Mouse (Mus musculus) mesoderm, embryonic 11.5 days (tissue): ENCODE data around the gene Mrpl52.

Source experiments
- DNase-seq: peaks from one replicate; pipeline ENCODE4 v3.0.0-alpha.2; 2012; ENCODE audit warnings: low read depth, low spot score

The Mrpl52 gene

DNA sequence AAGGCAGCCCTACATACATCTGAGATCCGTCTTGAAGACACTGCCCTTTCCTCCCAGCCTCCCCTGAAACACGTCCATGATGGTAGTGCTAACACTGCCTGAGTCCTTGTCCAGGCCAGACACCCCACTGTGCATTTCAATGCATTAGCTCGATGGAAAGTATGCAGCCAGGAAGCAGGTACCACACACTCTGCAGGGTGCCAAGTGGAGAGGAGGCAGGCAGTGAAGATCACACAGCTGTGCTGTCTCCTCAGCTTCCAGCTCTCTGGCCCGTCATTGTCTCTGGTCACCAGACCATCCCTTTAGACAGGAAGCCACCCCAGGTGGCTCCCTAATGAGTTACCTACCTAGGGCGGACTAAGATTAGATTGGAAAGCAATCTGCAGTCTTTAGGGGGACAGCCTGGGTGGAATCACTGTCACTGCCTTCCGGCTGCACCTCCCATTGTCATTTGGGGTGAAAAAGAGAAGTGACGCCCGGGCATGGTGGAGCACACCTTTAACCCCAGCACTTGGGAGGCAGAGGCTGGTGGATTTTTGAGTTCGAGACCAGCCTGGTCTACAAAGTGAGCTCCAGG is 14.6 kb upstream of the Mrpl52 start:
- DNase-seq = no peak

DNA sequence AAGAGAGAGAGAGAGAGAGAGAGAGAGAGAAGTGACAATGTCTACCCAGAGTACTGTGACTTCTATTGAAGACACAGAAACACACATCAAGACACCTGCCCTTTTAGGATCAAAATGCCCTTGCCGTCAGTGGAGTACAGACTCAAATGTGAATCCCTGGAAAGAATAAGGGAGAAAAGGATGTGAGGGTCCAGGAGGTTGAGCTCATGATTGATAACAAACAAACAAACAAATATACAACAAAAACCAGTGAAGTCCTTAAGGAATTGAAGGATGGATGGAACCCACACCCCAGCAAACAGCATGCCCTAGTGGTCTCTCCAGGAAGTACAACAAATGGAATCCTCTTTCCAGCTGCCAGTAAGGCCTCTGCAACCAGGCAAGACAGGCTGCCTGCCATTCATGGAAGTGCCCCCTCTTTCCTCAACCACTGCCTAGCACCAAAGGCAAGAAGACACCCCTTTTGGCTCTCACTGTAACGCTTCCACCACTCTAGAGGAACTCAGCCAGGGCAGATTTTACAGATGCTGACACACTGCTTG is 14.0 kb upstream of the Mrpl52 start:
- no peak for DNase-seq

DNA sequence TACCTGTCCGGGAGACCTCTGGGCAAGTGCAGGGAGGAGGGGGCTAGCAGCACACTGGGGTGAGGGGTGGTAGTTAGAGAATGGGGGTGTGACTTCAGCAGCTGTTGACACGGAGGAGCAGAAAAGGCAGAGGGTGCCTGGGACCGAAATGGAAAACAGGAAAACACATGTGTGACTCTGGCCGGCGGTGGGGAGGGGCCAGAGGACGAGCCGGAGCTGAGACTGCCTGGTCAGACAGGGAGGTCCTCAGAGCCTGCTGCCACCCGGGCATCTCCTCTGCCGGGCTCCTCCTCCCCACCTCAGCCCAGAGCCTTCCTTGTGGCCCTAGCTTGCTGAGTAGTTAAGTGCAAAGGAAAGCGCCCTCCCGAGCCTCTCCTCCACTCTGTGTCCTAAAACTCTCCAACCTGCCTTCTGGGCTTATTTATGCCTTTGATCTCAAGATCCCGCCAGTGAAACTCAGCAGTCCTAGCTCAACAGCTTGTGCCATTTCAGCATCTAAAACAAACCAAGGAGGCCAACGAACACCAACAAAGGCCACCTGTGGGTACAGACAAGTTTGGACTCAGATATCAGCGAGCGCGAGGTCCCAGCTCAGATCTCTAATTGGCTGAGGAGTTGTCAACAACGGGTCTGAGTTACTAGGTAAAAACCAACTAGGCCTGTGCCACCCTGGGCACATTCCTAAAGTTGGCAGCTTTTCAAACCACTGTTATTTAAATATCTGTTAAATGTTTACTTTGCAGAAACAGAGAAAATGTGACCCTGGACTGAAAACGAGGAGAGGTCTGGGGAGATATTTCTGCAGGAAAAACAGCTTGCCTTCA is 12.6 kb upstream of the Mrpl52 start:
- no peak for DNase-seq

DNA sequence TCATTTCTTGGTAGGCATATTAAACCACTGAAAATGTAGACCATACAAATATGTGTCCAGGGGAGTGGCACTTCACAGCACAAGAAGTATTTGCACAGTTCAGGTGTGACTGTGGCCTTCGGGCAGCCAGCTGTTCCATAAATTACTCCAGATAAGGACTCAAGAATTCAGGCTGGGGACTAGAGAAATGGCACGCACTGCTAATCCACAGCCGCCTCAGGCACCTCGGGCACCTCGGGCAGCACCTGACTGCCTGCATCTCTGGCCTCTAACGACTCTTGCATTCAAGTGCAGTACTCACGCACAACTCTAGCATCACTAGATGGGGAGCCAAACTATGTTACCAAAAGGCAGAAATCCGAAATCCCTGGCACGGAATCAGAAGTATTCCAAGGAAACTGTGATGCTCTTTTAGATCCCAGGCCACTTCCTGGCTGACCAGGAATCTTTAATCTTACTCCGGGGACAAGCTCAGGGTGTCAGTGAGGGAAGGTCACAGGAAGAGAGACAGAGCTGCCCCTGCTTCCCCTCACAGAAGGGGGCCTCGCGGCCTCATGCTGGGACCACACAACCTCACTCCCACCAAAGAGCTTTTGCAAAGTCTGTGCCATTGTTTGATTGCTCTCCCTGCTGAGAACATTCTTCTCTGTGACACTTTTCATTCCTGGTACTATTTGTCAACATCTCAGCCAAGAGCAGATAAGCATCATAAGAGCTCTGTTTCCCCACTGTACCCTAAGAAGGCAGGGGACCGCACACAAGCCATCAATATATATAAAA is 11.3 kb upstream of the Mrpl52 start:
- no peak for DNase-seq

DNA sequence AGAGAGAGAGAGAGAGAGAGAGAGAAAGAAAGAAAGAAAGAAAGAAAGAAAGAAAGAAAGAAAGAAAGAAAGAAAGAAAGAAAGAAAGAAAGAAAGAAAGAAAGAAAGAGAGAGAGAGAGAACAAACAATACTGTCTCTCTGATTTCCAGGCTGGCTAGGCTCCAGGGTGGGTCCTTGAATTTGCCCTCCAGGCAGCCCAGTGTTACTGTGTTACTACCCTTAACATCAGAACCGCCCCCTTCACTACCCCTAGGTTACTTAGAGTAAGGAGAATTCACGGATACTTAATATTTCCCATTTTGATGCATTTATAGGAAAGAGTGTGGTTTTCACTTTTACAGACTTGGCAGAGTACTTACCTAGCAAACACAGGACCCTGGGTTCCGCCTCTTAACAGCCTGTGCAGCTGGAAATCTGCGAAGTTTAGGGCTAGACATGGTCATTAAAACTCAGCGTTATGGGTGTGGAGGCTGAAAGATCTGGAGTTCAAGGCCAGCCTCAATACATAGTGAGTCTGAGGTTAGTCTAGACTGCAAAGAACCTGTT is 10.4 kb upstream of the Mrpl52 start:
- no peak for DNase-seq

DNA sequence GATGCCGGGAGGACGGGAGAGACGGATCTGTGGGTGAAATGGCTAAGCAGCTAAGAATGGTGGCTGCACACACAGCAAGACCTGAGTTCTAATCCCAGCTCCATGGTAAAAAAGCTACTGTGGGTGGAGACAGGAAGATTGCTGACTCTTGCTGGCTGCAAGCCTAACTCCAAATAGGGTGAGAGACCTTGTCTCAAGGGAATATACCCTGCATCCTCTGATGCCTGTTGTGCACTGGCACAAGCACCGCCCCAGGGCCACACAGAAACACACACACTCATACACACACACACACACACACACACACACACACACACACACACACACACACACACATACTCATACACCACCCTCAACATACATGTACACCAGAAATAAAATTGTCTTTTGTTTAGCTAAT is 9.9 kb upstream of the Mrpl52 start:
- no peak for DNase-seq

DNA sequence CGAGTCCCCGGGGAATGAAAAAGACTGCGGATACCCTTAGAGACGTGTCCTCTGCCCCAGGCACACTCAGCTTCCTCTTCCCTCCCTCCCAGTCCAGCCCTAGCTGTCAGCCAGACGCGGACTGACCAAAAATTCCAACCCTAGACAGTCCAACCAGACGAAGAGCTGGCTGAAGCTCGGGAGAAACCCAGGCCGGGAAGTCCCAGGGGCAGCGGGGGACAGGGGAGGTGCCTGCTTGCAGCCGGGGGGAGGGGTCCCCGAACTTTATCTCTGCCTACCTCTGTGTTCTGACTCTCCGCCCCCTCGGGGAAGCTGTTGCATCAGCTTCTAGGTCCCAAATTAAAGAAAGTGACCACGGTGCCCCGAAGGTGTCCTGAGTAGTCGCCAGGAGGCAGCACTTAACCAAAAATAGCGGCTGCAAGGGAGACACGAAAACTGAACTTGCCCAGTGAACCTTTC is 9.1 kb upstream of the Mrpl52 start, which contains the start of gene Slc7a7:
Slc7a7 (minus strand) TSS at position 158 of the 459 bp plus-strand sequence.
- DNase-seq = no peak

DNA sequence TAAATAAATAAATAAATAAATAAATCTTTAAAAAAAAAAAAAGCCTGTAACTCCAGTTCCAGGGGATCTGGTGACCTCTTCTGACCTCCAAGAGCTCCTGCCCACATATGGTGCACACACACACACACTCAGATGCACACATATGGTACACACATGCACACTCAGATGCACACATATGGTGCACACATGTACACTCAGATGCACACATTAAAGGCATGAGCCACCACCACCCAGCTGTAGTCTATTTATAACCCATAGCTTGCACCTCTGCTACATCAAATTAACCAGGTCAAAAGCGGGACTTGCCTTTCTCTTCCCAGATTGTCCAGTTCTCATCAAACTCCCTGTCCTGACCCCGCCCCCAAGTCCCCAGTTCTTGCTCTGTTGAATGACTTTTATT is 5.7 kb upstream of the Mrpl52 start:
- no peak for DNase-seq

DNA sequence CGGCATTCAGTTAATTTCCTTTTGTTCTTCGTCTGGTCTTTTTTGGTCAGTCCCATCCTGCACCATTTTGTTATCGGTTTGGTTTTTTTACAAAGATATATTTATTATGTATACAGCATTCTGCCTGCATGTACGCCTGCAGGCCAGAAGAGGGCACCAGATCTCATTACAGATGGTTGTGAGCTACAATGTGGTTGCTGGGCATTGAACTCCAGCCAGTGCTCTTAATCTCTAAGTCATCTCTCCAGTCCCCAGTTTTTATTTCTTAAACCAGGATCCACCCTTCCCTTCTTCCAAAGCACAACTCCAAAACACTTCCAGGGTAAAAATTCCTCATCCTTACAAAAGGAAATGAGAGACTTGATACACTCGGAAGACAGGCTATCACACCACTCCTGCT is 3.3 kb upstream of the Mrpl52 start:
- no peak for DNase-seq

DNA sequence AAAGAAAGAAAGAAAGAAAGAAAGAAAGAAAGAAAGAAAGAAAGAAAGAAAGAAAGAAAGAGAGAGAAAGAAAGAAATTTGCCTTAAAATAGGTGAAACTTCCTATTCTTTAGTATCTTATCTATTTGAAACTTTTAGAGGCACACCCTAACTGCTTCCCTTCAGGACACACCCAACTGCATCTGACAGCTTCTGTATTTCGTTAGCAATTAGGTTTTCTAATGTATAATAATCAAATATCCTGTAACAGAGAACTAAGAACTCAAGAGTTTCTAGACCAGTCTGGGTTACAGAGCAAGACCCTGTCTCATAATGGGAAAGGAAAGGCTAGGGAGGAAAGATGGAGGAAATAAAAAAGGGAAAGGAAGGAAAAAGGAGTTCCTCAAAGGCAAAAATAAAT is 2.1 kb upstream of the Mrpl52 start:
- DNase-seq = no peak

DNA sequence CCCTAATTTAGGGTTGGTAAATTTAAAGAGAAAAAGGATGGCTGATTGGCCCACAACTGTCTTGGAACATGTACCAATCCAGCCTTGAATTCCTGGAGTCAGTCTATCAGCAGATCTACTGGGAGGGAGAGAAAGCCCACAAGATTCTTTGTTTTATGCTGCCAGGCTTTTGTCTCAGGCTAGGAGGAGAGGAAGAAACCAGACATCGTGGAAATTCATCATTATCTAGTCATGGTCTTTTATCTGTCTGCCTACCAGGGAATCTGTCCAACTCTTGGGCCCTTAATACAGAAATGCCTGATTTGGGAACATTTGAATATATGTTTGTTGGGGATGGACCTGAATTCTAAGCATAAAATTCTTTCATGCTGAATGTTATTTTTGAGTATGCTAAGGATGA is 1.2 kb upstream of the Mrpl52 start:
- DNase-seq = no peak

DNA sequence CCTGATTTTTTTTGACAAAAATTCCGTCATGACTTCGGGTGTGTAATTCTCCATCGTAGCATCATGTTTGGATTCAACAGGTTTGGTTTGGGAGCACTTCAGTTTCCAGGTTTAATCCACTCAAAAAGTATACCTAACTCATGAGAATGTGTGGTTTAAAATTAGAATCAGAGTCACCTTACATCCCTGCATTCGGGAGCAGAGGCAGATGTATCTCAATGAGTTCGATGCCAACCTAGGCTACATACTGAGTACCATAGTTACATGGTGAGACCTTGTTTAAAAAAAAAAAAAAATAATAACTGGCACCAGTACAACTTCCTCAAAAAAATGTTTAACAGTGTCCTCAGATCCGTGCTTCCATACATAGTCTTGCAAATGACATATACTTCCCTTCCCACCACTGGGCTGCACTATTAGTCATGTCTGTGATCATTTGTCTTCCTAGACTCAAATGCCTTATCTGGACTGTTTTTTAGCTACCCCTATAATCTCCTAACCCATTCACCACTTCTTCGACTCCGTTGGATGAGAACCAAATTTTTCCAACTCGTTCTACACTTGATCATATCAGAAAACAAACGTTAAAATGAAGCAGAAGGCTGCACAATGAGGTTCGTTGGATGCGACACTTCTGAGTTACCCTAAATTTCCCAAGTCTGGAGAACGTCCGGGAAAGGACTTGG is 563 bp upstream of the Mrpl52 start:
- DNase-seq = no peak

DNA sequence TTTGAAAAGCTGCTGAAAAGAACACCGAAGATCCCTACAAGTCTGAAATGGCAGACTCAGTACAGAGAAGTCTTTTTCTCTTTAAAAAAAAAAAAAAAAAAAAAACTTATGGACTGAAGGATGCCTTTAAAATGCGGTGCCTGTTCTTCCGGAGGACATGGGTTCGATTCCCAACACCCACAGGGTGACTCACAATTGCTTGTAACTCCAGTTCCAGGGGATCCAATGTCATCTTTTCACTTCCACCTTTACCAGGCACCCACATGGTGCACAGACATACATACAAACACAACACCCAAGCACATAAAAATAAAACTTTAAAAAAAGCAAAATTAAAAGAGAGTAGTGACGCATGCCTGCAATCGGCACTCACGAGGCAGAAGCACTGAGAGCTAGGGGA is 987 bp downstream of the Mrpl52 start:
- DNase-seq = no peak

DNA sequence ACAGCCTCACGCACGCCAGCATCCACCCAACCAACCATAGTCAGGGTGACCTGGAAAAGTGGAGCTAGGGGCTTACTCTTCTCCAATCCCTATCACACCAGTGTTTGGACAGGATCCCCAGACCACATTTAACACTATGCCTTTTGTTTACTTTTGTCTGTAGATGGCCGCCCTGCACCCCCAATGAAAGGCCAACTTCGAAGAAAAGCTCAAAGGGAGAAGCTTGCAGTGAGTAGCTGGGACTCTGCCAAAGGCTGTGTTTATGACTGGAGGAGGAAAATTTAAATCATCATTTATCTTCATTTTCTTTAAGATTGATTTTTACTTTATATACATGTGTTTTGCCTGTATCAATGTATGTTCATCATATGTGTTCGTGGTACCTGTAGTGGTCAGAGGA is 1.7 kb downstream of the Mrpl52 start:
- DNase-seq = no peak

DNA sequence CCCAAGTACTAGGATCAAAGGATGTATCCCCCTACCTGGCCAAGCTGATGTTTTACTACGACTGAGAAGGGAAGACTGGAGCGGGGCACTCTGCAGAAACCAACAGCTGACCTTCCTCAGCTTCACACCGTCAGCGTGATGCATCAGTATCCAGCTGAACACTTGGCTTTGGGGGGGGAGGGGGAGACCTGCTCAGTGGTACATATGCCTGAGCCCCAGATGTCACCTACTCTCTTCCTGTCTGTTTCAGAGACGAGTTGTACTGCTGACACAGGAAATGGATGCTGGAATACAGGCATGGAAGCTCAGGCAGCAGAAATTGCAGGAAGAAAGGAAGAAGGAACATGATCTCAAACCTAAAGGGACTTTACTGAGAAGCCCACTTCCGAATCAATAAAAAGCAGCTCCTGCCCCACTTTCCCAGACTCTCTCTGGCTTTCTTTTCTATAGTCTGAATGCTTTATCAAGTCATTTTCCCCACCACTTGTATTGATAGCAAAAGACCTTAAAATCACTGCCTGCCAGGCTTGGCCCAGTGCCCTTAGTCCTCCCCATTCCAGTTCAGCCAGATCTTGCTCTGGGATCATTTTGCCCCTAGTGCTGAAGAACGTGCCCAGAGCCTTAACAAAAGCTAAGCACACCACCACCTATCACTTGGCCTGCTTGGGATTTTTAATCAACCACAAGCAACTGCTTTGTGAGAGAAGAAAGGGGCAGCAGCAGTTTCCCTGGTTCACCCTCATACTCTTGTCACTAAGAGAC is 2.8 kb downstream of the Mrpl52 start:
- DNase-seq = no peak

DNA sequence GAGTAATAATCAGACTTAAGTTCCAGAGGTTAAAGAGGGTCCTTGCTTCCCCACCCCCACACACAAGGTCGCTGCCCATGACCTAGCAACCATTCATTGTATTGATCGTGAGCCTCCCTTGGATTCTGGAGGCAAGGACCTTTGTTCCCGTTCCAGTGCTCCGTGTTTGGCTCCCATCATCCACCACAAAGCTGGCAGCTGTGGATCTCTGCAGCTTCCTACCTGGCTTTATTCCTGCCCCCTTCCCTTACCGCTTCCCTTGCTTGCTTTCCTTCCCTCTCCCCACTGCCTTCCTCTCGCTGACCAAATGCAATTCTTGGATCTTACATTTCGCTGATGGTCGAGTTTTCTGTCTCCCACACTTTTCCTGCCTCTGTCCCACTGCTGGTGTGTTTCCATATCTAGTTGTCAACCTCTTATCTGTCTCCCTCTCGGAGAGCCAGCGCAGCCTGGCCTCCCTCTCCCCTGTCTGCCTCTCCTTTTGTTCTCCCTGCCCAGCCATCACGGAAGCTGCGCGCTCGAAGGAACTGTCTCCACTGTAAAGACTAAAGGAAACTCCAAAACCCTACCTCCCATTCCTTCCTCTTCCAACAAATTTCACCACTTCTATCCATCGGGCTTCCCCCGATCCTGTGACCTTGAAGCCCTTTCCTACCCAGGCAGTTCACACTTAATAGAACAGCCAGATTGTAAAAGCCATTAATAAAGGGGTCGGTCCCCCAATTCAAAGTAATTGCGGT is 3.9 kb downstream of the Mrpl52 start:
- no peak for DNase-seq

DNA sequence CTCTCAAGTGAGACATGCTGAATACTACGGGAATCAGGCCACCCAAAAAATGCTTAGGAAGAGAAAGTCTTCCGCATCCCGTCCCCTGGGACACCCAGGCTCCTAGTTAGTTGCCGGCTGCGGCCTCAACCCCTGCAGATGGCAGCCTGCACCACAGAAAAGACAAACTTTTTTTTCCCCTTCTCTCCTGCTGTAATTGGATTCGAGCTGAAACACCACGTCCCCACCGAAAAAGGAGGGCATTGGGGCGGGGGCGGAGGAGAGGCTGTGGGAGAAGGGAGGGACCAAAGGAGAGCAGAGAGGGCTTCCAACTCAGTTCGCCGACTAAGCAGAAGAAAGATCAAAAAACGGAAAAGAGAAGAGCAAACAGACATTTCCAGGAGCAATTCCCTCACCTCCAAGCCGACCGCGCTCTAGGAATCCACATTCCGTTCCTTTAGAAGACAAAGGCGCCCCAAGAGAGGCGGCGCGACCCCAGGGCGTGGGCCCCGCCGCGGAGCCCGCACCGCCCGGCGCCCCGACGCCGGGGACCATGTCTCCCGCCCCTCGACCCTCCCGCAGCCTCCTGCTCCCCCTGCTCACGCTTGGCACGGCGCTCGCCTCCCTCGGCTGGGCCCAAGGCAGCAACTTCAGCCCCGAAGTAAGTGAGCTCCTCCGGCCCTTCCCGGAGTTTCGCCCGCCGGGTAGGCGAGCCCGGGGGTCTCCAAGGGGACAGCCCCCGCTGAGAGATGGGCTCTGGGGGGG is 4.8 kb downstream of the Mrpl52 start, which contains the start of gene Mmp14:
Mmp14 (plus strand) TSS at position 279 of the 744 bp plus-strand sequence.
- peak; percentile 76 for DNase-seq

DNA sequence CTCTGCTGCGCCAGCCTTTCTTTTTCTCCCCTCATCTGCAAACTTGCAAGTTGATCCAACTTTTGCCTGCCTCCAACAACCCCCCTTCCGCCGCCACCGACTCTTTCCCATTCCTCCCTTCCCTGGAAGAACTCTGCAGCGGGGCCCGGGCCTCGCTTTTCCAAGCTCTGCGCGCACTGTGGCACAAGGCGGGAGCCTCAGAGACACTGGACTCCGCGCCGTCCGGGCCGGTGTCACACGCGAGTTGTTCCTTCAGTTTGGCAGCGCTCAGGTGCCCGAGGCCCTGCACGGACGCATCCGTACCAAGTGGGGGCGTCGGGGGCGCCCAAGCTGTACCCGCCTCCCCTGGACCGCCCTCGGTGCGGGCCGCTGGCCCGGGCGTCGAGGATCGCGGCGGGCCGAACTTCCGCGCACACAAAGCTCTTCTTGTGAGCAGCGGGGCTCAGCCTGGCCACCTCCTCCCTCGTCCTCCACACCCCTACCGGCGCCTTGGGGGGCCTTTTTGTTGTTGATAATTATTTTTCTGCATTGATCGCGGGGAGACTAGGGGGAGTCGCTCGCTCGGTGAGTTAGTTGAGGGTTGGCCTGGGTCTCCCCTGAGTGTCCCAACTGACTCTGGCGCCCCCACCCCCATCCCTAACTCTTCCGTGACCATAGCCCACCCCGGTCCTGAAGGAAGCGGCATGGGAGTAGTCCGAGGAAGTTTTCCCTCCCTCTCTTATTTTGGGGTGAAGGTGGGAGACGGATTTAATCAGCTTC is 5.5 kb downstream of the Mrpl52 start:
- DNase-seq = no peak
